Mouse (Mus musculus): ENCODE data around the gene Ldha. TPM values are rescaled to one million over a fixed set of nuclear protein-coding genes. Genes with fewer than 3 reads are reported as not detected.

Ldha gene
- polyA plus RNA-seq, 1 experiment from 2014 or later, result 3,173 TPM

DNA sequence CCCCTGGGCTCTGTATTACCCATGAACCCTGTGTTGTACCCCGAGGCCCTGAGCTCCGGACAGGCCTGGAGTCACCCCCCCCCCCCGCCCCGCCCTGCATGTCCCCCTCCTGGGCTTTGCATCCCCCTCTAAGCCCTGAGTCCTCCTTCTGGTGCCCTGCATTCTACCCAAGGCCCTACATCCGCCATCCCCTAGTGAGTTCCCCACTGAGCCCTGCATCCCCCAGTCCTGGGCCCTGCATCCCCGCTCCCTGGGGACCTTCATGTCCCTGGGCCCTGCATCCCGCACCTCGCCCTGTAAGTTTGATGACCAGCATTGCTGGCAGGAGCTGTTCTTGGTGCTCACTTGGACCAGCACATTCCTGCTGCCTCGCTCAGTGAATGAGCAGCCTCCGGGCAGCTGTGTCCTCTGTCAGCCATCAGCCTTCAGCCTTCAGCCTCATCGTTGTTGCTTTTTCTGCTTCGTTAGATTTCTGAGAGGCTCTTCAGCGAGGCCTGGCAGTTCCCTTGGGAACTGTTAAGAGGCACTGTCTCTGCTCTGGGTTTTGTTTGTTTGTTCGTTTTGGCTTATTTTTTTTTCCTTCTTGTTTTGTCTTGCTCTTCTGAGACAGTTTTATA is 6.2 kb upstream of the Ldha start:
- Histone ChIP-seq H3K4me2 (ENCODE audit: low read depth, low read length) (no peak overlapping the region), H3K4me1 (ENCODE audit: control insufficient read depth, insufficient read depth, low read length) (peaks cover 46% of the 10 kb centered on the region), H3K27me3 (replicated peaks; ENCODE audit: control insufficient read depth, insufficient read depth, low read length) (no peaks in the 10 kb centered on the region), H3K9ac (ENCODE audit: low read depth, low read length) (peak overlapping the region; percentile 43; the same call in 1 of the 2 replicates), H3K9me3 (ENCODE audit: control insufficient read depth, low read length) (no peaks in the 10 kb centered on the region), H3K4me3 (ENCODE audit: low read length) (no peak overlapping the region), H3K27ac (ENCODE audit: low read length) (peak overlapping the region; percentile 28; the same call in 1 of the 2 replicates), H3K36me3 (ENCODE audit: control insufficient read depth, insufficient read depth, low read length) (no peaks in the 10 kb centered on the region)
- 58% methylated on average over 14 of the region's 14 CpGs for WGBS
- ATAC-seq, result no peak

DNA sequence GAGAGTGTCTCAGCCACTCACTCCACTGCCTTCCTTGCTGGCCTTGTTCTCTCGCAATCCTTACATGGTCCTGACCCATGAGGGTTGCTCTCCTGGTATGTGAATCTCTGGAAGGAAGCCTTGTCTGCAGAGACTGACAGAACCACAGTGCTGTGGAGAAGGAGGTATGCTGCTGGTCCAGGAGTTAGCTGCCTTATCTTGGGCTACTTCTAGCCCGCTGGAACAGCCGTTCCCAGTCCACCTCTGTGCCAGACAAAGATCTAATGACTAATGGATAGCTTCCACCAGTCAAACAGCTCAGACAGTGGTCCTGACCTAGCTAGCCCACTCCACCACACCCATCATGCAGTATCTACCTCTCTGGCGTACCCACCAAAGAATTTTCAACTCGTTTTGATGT is 4.9 kb upstream of the Ldha start:
- Histone ChIP-seq H3K4me3 (ENCODE audit: low read length) (no peak overlapping the region), H3K36me3 (ENCODE audit: control insufficient read depth, insufficient read depth, low read length) (no peaks in the 10 kb centered on the region), H3K9ac (ENCODE audit: low read depth, low read length) (no peak overlapping the region), H3K4me2 (ENCODE audit: low read depth, low read length) (no peak overlapping the region), H3K4me1 (ENCODE audit: control insufficient read depth, insufficient read depth, low read length) (peaks cover 48% of the 10 kb centered on the region), H3K9me3 (ENCODE audit: control insufficient read depth, low read length) (no peaks in the 10 kb centered on the region), H3K27ac (ENCODE audit: low read length) (no peak overlapping the region), H3K27me3 (replicated peaks; ENCODE audit: control insufficient read depth, insufficient read depth, low read length) (no peaks in the 10 kb centered on the region)
- no peak for ATAC-seq
- 75% methylated on average over 5 of the region's 5 CpGs for WGBS

DNA sequence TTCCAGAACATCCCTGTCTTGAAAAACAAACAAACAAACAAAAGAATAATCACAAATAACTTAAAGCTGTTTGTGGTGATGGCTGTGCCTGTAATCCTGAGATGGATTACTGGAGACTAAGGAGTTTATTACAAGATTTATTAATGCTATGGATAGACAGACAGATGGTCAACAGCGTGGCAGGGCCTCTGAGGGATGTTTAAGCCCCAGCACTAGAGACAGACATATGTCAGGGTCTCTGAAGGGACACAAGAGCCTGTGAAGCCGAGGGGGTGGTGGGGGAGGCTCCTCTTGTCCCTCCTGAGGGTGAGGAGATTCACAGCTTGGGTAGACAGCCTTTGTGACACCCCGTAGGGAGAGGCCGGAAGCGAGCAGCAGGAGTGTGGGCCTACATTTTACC is 4.2 kb upstream of the Ldha start:
- Histone ChIP-seq H3K4me1 (ENCODE audit: control insufficient read depth, insufficient read depth, low read length) (peaks cover 53% of the 10 kb centered on the region), H3K9me3 (ENCODE audit: control insufficient read depth, low read length) (no peaks in the 10 kb centered on the region), H3K9ac (ENCODE audit: low read depth, low read length) (no peak overlapping the region), H3K36me3 (ENCODE audit: control insufficient read depth, insufficient read depth, low read length) (no peaks in the 10 kb centered on the region), H3K4me3 (ENCODE audit: low read length) (no peak overlapping the region), H3K4me2 (ENCODE audit: low read depth, low read length) (no peak overlapping the region), H3K27me3 (replicated peaks; ENCODE audit: control insufficient read depth, insufficient read depth, low read length) (no peaks in the 10 kb centered on the region), H3K27ac (ENCODE audit: low read length) (no peak overlapping the region)
- WGBS, result 64% methylated on average over 5 of the region's 5 CpGs
- ATAC-seq, result no peak

DNA sequence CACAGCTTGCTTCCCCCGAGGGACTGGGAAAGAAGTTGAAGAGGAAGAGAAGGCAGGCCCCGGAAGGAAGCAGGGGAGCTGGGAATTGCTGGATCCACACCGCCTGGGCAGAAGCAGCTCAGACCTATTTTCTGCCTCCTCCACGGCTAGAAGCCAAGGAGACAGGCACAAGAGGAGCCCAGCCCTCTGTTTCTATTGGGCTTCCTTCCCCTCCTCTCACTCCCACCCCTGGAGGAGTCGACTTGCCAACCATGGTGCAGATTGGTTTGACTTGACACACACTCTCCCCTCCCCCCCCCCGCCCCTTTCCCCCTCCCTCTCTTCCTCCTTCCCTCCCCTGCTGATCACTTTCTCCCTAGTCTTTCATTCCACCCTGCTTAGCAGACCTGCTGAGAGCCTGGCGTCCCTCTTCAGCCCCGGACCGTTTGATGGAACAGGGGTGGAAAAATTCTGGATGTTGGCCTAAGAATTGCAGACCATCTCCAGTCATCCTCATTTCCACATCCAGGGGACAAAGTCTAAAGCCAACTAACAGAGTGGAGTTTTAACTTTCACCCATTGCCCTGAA is 3.1 kb upstream of the Ldha start:
- Histone ChIP-seq H3K9ac (ENCODE audit: low read depth, low read length) (peak overlapping the region; percentile 56), H3K27ac (ENCODE audit: low read length) (peak overlapping the region; percentile 96), H3K4me1 (ENCODE audit: control insufficient read depth, insufficient read depth, low read length) (peaks cover 53% of the 10 kb centered on the region), H3K27me3 (replicated peaks; ENCODE audit: control insufficient read depth, insufficient read depth, low read length) (no peaks in the 10 kb centered on the region), H3K4me2 (ENCODE audit: low read depth, low read length) (peak overlapping the region; percentile 42), H3K9me3 (ENCODE audit: control insufficient read depth, low read length) (no peaks in the 10 kb centered on the region), H3K4me3 (ENCODE audit: low read length) (peak overlapping the region; percentile 14; the same call in 1 of the 2 replicates), H3K36me3 (ENCODE audit: control insufficient read depth, insufficient read depth, low read length) (no peaks in the 10 kb centered on the region)
- no peak; the same call in 1 of the 2 replicates for ATAC-seq
- 4% methylated on average over 8 of the region's 9 CpGs for WGBS

DNA sequence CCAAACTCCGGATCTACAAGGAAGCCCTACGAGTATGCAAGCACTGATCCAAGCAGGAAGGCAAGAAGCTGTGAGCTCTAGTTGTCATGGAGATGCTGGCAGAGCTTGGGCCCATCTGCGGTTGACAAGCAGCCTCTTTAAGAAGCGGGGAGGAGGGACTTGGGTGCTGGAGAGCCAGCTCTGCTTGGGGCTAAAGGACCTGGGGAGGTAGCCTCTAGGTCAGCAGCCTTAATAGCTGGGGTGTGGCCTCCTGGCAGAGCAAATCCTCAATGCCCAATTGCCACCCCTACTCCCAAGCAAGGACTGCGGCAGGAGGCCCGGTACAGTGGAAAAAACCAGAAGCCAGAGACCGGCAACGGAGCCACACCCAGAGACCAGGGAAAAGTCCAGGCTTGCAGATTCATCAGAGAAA is 2.4 kb upstream of the Ldha start:
- Histone ChIP-seq H3K4me3 (ENCODE audit: low read length) (peak overlapping the region; percentile 14), H3K27ac (ENCODE audit: low read length) (peak overlapping the region; percentile 96), H3K9ac (ENCODE audit: low read depth, low read length) (peak overlapping the region; percentile 44), H3K36me3 (ENCODE audit: control insufficient read depth, insufficient read depth, low read length) (no peaks in the 10 kb centered on the region), H3K4me2 (ENCODE audit: low read depth, low read length) (peak overlapping the region; percentile 42), H3K4me1 (ENCODE audit: control insufficient read depth, insufficient read depth, low read length) (peaks cover 48% of the 10 kb centered on the region), H3K9me3 (ENCODE audit: control insufficient read depth, low read length) (no peaks in the 10 kb centered on the region), H3K27me3 (replicated peaks; ENCODE audit: control insufficient read depth, insufficient read depth, low read length) (no peaks in the 10 kb centered on the region)
- ATAC-seq, result peak; percentile 76
- WGBS, result 4% methylated on average over 8 of the region's 8 CpGs

DNA sequence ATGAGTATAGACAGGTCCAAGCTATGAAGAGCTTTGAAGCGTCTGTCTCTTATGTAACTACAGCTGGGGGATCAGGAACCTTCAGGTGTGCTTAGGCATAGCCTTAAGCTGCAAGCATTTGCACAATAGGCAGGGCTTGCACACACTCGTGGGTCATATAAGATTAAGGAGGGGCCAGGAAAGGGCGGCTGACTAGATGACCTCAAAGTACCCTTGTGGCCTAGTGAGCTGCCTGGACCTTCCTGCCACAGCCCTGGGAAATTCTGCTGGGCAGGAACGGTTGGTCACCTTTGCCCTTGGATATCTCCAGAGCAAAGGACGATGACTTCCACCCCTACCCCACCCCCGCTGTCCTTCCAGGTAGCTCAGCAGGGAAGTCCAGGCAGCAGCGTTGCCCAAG is 1.8 kb upstream of the Ldha start:
- no peaks in the 10 kb centered on the region for H3K36me3 ChIP-seq (ENCODE audit: control insufficient read depth, insufficient read depth, low read length)
- H3K27me3 ChIP-seq (replicated peaks; ENCODE audit: control insufficient read depth, insufficient read depth, low read length), result no peaks in the 10 kb centered on the region
- H3K9me3 ChIP-seq (ENCODE audit: control insufficient read depth, low read length), result no peaks in the 10 kb centered on the region
- peak overlapping the region; percentile 14; the same call in 1 of the 2 replicates for H3K4me3 ChIP-seq (ENCODE audit: low read length)
- peak; percentile 79 for ATAC-seq
- H3K4me2 ChIP-seq (ENCODE audit: low read depth, low read length), result peak overlapping the region; percentile 42
- peaks cover 45% of the 10 kb centered on the region for H3K4me1 ChIP-seq (ENCODE audit: control insufficient read depth, insufficient read depth, low read length)
- 28% methylated on average over 7 of the region's 7 CpGs for WGBS
- peak overlapping the region; percentile 44 for H3K9ac ChIP-seq (ENCODE audit: low read depth, low read length)
- H3K27ac ChIP-seq (ENCODE audit: low read length), result peak overlapping the region; percentile 96

- Histone ChIP-seq H3K27me3 (replicated peaks; ENCODE audit: control insufficient read depth, insufficient read depth, low read length) (no peaks in the 10 kb centered on the region), H3K9me3 (ENCODE audit: control insufficient read depth, low read length) (no peaks in the 10 kb centered on the region), H3K4me3 (ENCODE audit: low read length) (no peak overlapping the region), H3K36me3 (ENCODE audit: control insufficient read depth, insufficient read depth, low read length) (no peaks in the 10 kb centered on the region), H3K4me1 (ENCODE audit: control insufficient read depth, insufficient read depth, low read length) (peaks cover 45% of the 10 kb centered on the region), H3K27ac (ENCODE audit: low read length) (peak overlapping the region; percentile 96), H3K4me2 (ENCODE audit: low read depth, low read length) (no peak overlapping the region), H3K9ac (ENCODE audit: low read depth, low read length) (peak overlapping the region; percentile 44; the same call in 1 of the 2 replicates)
- WGBS, result 51% methylated on average over 5 of the region's 5 CpGs
- peak; percentile 50 for ATAC-seq
Measured at GRCm38 (mm10) chr7:46839861-46840260, 1.4 kb upstream of the Ldha start.

DNA sequence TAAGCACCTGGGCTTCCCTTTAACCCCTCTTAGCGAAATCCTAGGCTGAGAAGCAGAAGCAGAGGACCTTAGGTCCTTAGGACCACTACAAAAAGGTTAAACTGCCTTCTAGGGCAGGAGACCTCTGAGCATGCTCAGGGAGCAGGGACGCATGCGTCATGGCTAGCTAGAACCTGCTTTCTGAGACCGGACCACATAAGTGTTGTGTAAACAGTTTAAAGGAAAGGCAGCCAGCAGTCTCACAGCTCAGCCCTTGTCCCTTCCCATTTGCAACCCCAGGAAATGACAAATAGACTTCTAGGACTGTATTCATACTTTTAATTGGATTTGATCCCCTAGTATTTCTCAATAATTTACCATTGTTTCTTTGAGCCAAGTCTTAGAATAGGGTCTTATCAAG is 949 bp upstream of the Ldha start:
- H3K27me3 ChIP-seq (replicated peaks; ENCODE audit: control insufficient read depth, insufficient read depth, low read length), result no peaks in the 10 kb centered on the region
- no peak for ATAC-seq
- 42% methylated on average over 4 of the region's 4 CpGs for WGBS
- no peak overlapping the region for H3K9ac ChIP-seq (ENCODE audit: low read depth, low read length)
- H3K27ac ChIP-seq (ENCODE audit: low read length), result peak overlapping the region; percentile 96
- H3K4me2 ChIP-seq (ENCODE audit: low read depth, low read length), result no peak overlapping the region
- H3K4me1 ChIP-seq (ENCODE audit: control insufficient read depth, insufficient read depth, low read length), result peaks cover 46% of the 10 kb centered on the region
- H3K4me3 ChIP-seq (ENCODE audit: low read length), result no peak overlapping the region
- no peaks in the 10 kb centered on the region for H3K9me3 ChIP-seq (ENCODE audit: control insufficient read depth, low read length)
- H3K36me3 ChIP-seq (ENCODE audit: control insufficient read depth, insufficient read depth, low read length), result no peaks in the 10 kb centered on the region

DNA sequence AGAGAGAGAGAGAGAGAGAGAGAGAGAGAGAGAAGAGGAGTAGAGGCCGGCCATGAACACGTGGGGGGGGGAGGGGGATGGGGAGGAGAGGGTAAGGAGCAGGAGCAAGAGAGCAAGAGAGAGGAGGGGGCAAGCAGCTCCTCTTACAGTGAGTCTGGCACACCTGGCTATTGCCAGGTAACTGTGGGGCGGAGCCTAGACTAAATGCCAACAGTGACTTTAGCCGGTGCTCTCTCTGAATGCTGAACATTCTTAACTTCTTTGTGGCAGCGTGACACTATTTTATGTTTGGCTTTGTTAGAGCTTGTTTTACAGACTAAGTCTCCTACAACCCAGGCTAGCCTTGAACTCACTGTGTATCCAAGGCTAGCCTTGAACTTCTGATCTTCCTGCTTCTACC is 1.0 kb downstream of the Ldha start:
- 33% methylated on average over 5 of the region's 5 CpGs for WGBS
- Histone ChIP-seq H3K27me3 (replicated peaks; ENCODE audit: control insufficient read depth, insufficient read depth, low read length) (no peaks in the 10 kb centered on the region), H3K9me3 (ENCODE audit: control insufficient read depth, low read length) (no peaks in the 10 kb centered on the region), H3K27ac (ENCODE audit: low read length) (no peak overlapping the region), H3K4me1 (ENCODE audit: control insufficient read depth, insufficient read depth, low read length) (peaks cover 46% of the 10 kb centered on the region), H3K36me3 (ENCODE audit: control insufficient read depth, insufficient read depth, low read length) (no peaks in the 10 kb centered on the region), H3K4me2 (ENCODE audit: low read depth, low read length) (no peak overlapping the region), H3K4me3 (ENCODE audit: low read length) (no peak overlapping the region), H3K9ac (ENCODE audit: low read depth, low read length) (no peak overlapping the region)
- no peak for ATAC-seq
